Mouse (Mus musculus): ENCODE data around the gene Lrrn4cl. TPM values are rescaled to one million over a fixed set of nuclear protein-coding genes. Genes with fewer than 3 reads are reported as not detected.

The Lrrn4cl gene
- polyA plus RNA-seq, 1 experiment, result 0.37 TPM

GRCm38 (mm10) chr19:8818301-8818798, 32.2 kb upstream of the Lrrn4cl start:
- Histone ChIP-seq H3K27me3 (ENCODE audit: control insufficient read depth, insufficient read depth, low read length) (no peaks in the 10 kb centered on the region), H3K4me3 (ENCODE audit: control insufficient read depth, low read depth, low read length) (peak overlapping the region; percentile 90), H3K36me3 (ENCODE audit: control insufficient read depth, insufficient read depth, low read length) (peaks cover 4% of the 10 kb centered on the region), H3K27ac (ENCODE audit: control insufficient read depth, insufficient read depth, low read depth, low read length) (peak overlapping the region; percentile 96), H3K4me1 (ENCODE audit: control insufficient read depth, insufficient read depth, low read length) (peaks cover 7% of the 10 kb centered on the region)
- TF ChIP-seq CTCF (IDR thresholded peaks at IDR 0.05; ENCODE audit: control insufficient read depth, insufficient read depth, insufficient replicate concordance, low read depth, low read length), result no peak

DNA sequence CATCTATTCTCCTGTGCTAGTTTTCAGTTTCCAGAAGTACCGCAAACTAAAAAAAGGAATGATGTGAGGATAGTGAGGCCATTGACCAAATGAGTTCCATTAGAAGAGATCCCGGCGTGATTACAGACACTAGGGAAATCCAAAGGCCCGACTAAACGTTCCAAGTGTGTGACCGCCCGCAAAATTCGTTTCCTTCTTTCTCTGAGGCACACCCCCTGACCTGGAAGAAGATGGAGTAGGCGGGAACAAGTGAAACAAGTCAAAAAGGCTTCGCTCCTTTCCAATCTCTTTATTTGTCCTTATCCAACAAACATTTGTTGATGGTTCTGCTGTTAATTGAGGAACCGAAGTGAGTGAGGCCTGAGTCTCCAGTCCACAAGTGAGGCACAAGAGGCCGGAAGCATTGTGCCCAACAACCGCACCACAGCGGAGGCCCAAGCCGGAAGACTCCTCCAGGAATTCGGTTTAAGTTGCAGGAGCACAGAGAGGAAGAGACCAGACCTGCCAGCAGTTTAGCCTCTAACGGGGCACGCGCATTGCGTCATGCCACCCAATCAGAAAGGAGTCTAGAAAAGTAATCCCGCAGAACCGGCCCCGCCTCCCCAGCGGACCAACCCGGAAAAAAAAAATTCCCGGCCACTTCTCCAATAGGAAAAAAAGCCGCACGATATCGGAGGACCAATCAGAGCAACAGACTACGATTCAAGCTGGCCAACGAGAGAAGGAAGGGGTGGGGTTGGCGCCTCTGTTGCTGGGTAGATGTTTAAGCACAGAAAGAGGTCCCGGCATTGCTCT, 31.6 kb upstream of the Lrrn4cl start, which contains the start of gene Ttc9c:
Ttc9c (minus strand) TSS at position 533 of the 795 bp plus-strand sequence.
- TF ChIP-seq CTCF (IDR thresholded peaks at IDR 0.05; ENCODE audit: control insufficient read depth, insufficient read depth, insufficient replicate concordance, low read depth, low read length) (no peak), POLR2A (IDR thresholded peaks at IDR 0.05; ENCODE audit: control insufficient read depth, low read depth, low read length) (peak; percentile 94)
- Histone ChIP-seq H3K27ac (ENCODE audit: control insufficient read depth, insufficient read depth, low read depth, low read length) (peak within 1 kb of the TSS; percentile 96), H3K27me3 (ENCODE audit: control insufficient read depth, insufficient read depth, low read length) (no peaks in the 10 kb centered on the region), H3K4me1 (ENCODE audit: control insufficient read depth, insufficient read depth, low read length) (peaks cover 7% of the 10 kb centered on the region), H3K36me3 (ENCODE audit: control insufficient read depth, insufficient read depth, low read length) (peaks cover 5% of the 10 kb centered on the region), H3K4me3 (ENCODE audit: control insufficient read depth, low read depth, low read length) (peak within 1 kb of the TSS; percentile 90)

- H3K4me3 ChIP-seq (ENCODE audit: control insufficient read depth, low read depth, low read length), result peak within 1 kb of the TSS; percentile 90
- peaks cover 7% of the 10 kb centered on the region for H3K36me3 ChIP-seq (ENCODE audit: control insufficient read depth, insufficient read depth, low read length)
- H3K27ac ChIP-seq (ENCODE audit: control insufficient read depth, insufficient read depth, low read depth, low read length), result peak within 1 kb of the TSS; percentile 96
- no peaks in the 10 kb centered on the region for H3K27me3 ChIP-seq (ENCODE audit: control insufficient read depth, insufficient read depth, low read length)
- peaks cover 7% of the 10 kb centered on the region for H3K4me1 ChIP-seq (ENCODE audit: control insufficient read depth, insufficient read depth, low read length)
- TF ChIP-seq POLR2A (IDR thresholded peaks at IDR 0.05; ENCODE audit: control insufficient read depth, low read depth, low read length), result peak; percentile 98
- no peak for TF ChIP-seq CTCF (IDR thresholded peaks at IDR 0.05; ENCODE audit: control insufficient read depth, insufficient read depth, insufficient replicate concordance, low read depth, low read length)
Measured at GRCm38 (mm10) chr19:8819596-8820423, 30.8 kb upstream of the Lrrn4cl start, which contains the start of gene Hnrnpul2. Hnrnpul2 (plus strand) TSS chr19:8820010.

- H3K27me3 ChIP-seq (ENCODE audit: control insufficient read depth, insufficient read depth, low read length), result no peaks in the 10 kb centered on the region
- TF ChIP-seq CTCF (IDR thresholded peaks at IDR 0.05; ENCODE audit: control insufficient read depth, insufficient read depth, insufficient replicate concordance, low read depth, low read length) (no peak), POLR2A (IDR thresholded peaks at IDR 0.05; ENCODE audit: control insufficient read depth, low read depth, low read length) (no peak)
- H3K4me1 ChIP-seq (ENCODE audit: control insufficient read depth, insufficient read depth, low read length), result peaks cover 7% of the 10 kb centered on the region
- peak overlapping the region; percentile 90 for H3K4me3 ChIP-seq (ENCODE audit: control insufficient read depth, low read depth, low read length)
- H3K27ac ChIP-seq (ENCODE audit: control insufficient read depth, insufficient read depth, low read depth, low read length), result peak overlapping the region; percentile 96
- H3K36me3 ChIP-seq (ENCODE audit: control insufficient read depth, insufficient read depth, low read length), result peaks cover 9% of the 10 kb centered on the region
Measured at GRCm38 (mm10) chr19:8820424-8820956, 30.1 kb upstream of the Lrrn4cl start.

DNA sequence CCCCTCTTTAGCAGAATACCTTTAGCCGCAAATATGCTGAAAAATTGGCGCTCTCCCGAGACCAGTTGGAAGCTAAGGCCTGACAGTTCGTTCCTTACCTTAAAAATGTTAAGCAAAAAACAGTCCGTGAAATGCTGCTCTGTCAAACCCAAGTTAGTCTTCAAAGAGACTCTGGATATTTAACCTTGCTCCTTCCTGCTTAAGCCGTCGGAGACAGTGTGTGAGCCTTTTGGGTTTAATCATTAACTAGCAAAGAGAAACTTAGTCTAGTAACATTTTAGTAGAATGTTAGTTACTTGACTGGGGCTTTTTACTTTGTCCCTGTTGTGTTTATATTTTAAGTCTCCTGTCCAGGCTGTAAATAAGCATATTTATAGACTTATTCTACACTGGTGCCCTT, 29.4 kb upstream of the Lrrn4cl start:
- Histone ChIP-seq H3K4me3 (ENCODE audit: control insufficient read depth, low read depth, low read length) (peak overlapping the region; percentile 90), H3K36me3 (ENCODE audit: control insufficient read depth, insufficient read depth, low read length) (peaks cover 9% of the 10 kb centered on the region), H3K27ac (ENCODE audit: control insufficient read depth, insufficient read depth, low read depth, low read length) (peak overlapping the region; percentile 96), H3K27me3 (ENCODE audit: control insufficient read depth, insufficient read depth, low read length) (no peaks in the 10 kb centered on the region), H3K4me1 (ENCODE audit: control insufficient read depth, insufficient read depth, low read length) (peaks cover 7% of the 10 kb centered on the region)
- no peak for TF ChIP-seq CTCF (IDR thresholded peaks at IDR 0.05; ENCODE audit: control insufficient read depth, insufficient read depth, insufficient replicate concordance, low read depth, low read length)
- no peak for TF ChIP-seq POLR2A (IDR thresholded peaks at IDR 0.05; ENCODE audit: control insufficient read depth, low read depth, low read length)

DNA sequence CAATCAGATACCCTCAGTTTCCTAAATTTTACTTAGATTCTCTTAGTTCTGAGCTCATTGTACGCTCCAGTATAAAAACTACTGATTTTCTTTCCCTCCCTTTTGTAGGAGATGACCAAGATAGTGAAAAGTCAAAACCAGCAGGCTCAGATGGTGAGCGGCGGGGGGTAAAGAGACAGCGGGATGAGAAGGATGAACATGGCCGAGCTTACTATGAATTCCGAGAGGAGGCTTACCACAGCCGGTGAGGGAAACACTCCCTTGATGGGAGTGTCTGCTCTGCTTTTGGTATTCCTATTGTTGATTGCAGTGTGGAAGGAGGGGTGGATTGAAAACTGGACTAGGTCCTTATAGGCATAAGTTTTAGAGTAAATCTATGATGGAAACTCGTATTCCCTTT, 27.9 kb upstream of the Lrrn4cl start:
- no peak overlapping the region for H3K27ac ChIP-seq (ENCODE audit: control insufficient read depth, insufficient read depth, low read depth, low read length)
- H3K27me3 ChIP-seq (ENCODE audit: control insufficient read depth, insufficient read depth, low read length), result no peaks in the 10 kb centered on the region
- H3K4me3 ChIP-seq (ENCODE audit: control insufficient read depth, low read depth, low read length), result peak overlapping the region; percentile 20; the same call in 1 of the 2 replicates
- TF ChIP-seq POLR2A (IDR thresholded peaks at IDR 0.05; ENCODE audit: control insufficient read depth, low read depth, low read length) (no peak), CTCF (IDR thresholded peaks at IDR 0.05; ENCODE audit: control insufficient read depth, insufficient read depth, insufficient replicate concordance, low read depth, low read length) (no peak)
- H3K36me3 ChIP-seq (ENCODE audit: control insufficient read depth, insufficient read depth, low read length), result peaks cover 8% of the 10 kb centered on the region
- H3K4me1 ChIP-seq (ENCODE audit: control insufficient read depth, insufficient read depth, low read length), result peaks cover 7% of the 10 kb centered on the region

Measured in testis, adult 2 months (tissue).